Mouse (Mus musculus) kidney, postnatal 0 days (tissue): ENCODE data around the gene Plk5. TPM values are rescaled to one million over a fixed set of nuclear protein-coding genes. Genes with fewer than 3 reads are reported as not detected.

Experiments
- ATAC-seq: fragments of 200-750 bp; cut with Nextera tagmentation; replicated peaks from 2 replicates; pipeline ENCODE4 v1.8.0; 2017; ENCODE audit warnings: low read depth, moderate number of reproducible peaks, moderate TSS enrichment, moderate library complexity; ENCODE audit not compliant: low FRiP score
- DNase-seq: peaks from one replicate; pipeline ENCODE4 v3.0.0-alpha.2; 2016; ENCODE audit warnings: low spot score
- H3K27ac ChIP-seq: fragments of 300-500 bp; sonication (generic); 2 replicates; pipeline ENCODE4 v1.5.1; 2014; ENCODE audit warnings: mild to moderate bottlenecking
- H3K27me3 ChIP-seq: fragments of 300-500 bp; sonication (generic); 2 replicates; pipeline ENCODE4 v1.6.1; 2014; ENCODE audit warnings: low read length, mixed read lengths; ENCODE audit not compliant: insufficient read depth
- H3K36me3 ChIP-seq: fragments of 300-500 bp; sonication (generic); 2 replicates; pipeline ENCODE4 v1.6.1; 2014; ENCODE audit warnings: low read length, mixed read lengths; ENCODE audit not compliant: insufficient read depth
- H3K4me1 ChIP-seq: fragments of 300-500 bp; sonication (generic); replicated peaks from 2 replicates; pipeline ENCODE4 v1.6.1; 2014; ENCODE audit warnings: antibody characterized with exemption, low read length, mixed read lengths; ENCODE audit not compliant: insufficient read depth
- H3K4me2 ChIP-seq: fragments of 300-500 bp; sonication (generic); 2 replicates; pipeline ENCODE4 v1.6.1; 2014; ENCODE audit warnings: mild to moderate bottlenecking, low read length, moderate library complexity, mixed read lengths
- H3K4me3 ChIP-seq: fragments of 300-500 bp; sonication (generic); replicated peaks from 2 replicates; pipeline ENCODE4 v1.5.1; 2014; ENCODE audit warnings: low read depth, low read length
- H3K9ac ChIP-seq: fragments of 300-500 bp; sonication (generic); 2 replicates; pipeline ENCODE4 v1.6.1; 2014; ENCODE audit warnings: low read depth, low read length
- H3K9me3 ChIP-seq: fragments of 300-500 bp; sonication (generic); replicated peaks from 2 replicates; pipeline ENCODE4 v1.6.1; 2016; ENCODE audit warnings: low read length, inconsistent platforms, mixed read lengths
- CTCF ChIP-seq: IDR thresholded peaks from 2 replicates; pipeline ENCODE4 v1.5.1; 2016; ENCODE audit warnings: antibody characterized with exemption, low read depth, mild to moderate bottlenecking, moderate library complexity
- WGBS: fragments of 180-500 bp; shearing (Covaris S2); extraction: QIAGEN DNeasy Blood & Tissue Kit; methylation state at CpG from one replicate; pipeline ENCODE4 v1.1.7; 2014; 5-methylcytosine and 5-hydroxymethylcytosine counted together
- polyA plus RNA-seq: library from polyadenylated mRNA; unstranded; fragments of >200 nt; fragmentation: Nextera tagmentation; extraction: Ambion mirVana; gene quantifications from 2 replicates; pipeline ENCODE4 v1.2.1, GENCODE M21; 2015

Gene Plk5
- polyA plus RNA-seq, 1 experiment from 2014 or later, result 0.51 TPM

GRCm38 (mm10) chr10:80316359-80316781 lies 39.9 kb upstream of the Plk5 start:
- Histone ChIP-seq H3K9ac (no peak overlapping the region), H3K4me1 (peaks cover 7% of the 10 kb centered on the region), H3K9me3 (no peaks in the 10 kb centered on the region), H3K4me3 (no peak overlapping the region), H3K27me3 (peaks cover 29% of the 10 kb centered on the region; the same call in 1 of the 2 replicates), H3K4me2 (no peak overlapping the region), H3K36me3 (peaks cover 3% of the 10 kb centered on the region; the same call in 1 of the 2 replicates), H3K27ac (no peak overlapping the region)
- WGBS, result 21% methylated on average over 11 of the region's 11 CpGs
- no peak for TF ChIP-seq CTCF
- DNase-seq (no peak), ATAC-seq (no peak)

- H3K27ac ChIP-seq, result no peak overlapping the region
- ATAC-seq (no peak), DNase-seq (no peak)
- H3K9me3 ChIP-seq, result no peaks in the 10 kb centered on the region
- no peak overlapping the region for H3K9ac ChIP-seq
- H3K27me3 ChIP-seq, result peaks cover 26% of the 10 kb centered on the region; the same call in 1 of the 2 replicates
- H3K36me3 ChIP-seq, result peaks cover 3% of the 10 kb centered on the region; the same call in 1 of the 2 replicates
- H3K4me1 ChIP-seq, result peaks cover 7% of the 10 kb centered on the region
- no peak overlapping the region for H3K4me3 ChIP-seq
- no peak overlapping the region for H3K4me2 ChIP-seq
- WGBS, result 34% methylated on average over 9 of the region's 10 CpGs
- TF ChIP-seq CTCF, result no peak
Measured at GRCm38 (mm10) chr10:80317011-80317410, 39.2 kb upstream of the Plk5 start.

DNA sequence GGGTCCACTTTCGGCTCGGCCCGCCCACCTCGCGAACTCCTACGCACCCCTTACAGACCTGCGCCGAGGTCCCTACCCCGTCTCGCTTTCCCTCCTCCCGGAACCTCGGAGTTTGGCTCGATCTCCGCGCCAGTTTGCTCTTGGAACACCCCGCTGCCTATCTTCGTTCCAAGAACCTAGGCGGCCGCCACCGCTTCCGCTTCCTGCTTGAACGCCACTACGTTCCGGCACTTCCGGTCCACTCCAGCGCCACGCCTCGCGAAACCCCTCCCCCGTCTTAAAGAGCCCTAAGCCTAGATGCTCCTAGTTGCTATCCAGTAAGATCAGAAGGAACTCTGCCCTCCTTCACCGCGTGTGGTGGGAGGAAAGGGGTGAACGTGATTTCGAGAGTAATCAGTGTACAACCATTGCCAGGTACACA lies 35.9 kb upstream of the Plk5 start, which contains the start of gene 2310011J03Rik:
TSS of gene 2310011J03Rik (minus strand) at position 198 of the 421 bp plus-strand sequence.
- Histone ChIP-seq H3K36me3 (peaks cover 3% of the 10 kb centered on the region; the same call in 1 of the 2 replicates), H3K4me3 (peak within 1 kb of the TSS; percentile 73), H3K27me3 (peaks cover 14% of the 10 kb centered on the region; the same call in 1 of the 2 replicates), H3K4me2 (peak within 1 kb of the TSS; percentile 68), H3K9me3 (no peaks in the 10 kb centered on the region), H3K4me1 (peaks cover 20% of the 10 kb centered on the region), H3K27ac (peak within 1 kb of the TSS; percentile 76), H3K9ac (peak within 1 kb of the TSS; percentile 79)
- DNase-seq, result peak; percentile 98
- peak; percentile 23 for ATAC-seq
- no peak for TF ChIP-seq CTCF
- under 1% methylated on average over 34 of the region's 34 CpGs for WGBS

DNA sequence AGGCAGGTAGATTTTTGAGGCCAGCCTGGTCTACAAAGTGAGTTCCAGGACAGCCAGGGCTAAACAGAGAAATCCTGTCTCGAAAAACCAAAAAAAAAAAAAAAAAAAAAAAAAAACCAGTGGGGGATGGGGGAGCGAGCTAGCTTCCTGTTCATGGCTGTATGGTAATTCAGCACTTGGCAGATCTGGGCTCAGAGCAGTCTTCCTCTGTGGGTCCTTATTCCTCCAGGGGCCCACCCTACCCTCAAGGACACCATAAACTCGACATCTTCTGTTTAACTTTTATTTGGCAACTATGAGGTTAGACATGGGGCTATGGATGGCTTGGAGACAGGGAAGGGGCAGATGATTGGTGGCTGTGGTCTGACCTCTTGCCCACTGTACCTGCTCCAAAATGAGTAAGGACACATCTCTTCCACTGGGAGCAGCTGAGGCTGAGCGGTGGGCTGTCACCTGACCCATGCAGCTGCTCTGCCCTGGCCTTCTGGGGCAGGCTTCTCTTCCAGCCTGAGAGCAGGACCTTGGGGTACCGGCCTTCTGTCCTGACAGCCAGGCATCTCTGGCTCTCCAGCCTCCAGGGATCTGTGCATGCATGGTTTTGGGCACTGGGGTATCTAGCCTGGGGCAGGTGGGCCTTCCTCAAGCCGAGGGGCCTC lies 35.1 kb upstream of the Plk5 start:
- Histone ChIP-seq H3K9ac (no peak overlapping the region), H3K4me3 (no peak overlapping the region), H3K4me2 (no peak overlapping the region), H3K9me3 (no peaks in the 10 kb centered on the region), H3K27ac (no peak overlapping the region), H3K4me1 (peaks cover 20% of the 10 kb centered on the region), H3K27me3 (peaks cover 6% of the 10 kb centered on the region; the same call in 1 of the 2 replicates), H3K36me3 (peaks cover 3% of the 10 kb centered on the region; the same call in 1 of the 2 replicates)
- DNase-seq (no peak), ATAC-seq (no peak)
- 70% methylated on average over 6 of the region's 6 CpGs for WGBS
- no peak for TF ChIP-seq CTCF

DNA sequence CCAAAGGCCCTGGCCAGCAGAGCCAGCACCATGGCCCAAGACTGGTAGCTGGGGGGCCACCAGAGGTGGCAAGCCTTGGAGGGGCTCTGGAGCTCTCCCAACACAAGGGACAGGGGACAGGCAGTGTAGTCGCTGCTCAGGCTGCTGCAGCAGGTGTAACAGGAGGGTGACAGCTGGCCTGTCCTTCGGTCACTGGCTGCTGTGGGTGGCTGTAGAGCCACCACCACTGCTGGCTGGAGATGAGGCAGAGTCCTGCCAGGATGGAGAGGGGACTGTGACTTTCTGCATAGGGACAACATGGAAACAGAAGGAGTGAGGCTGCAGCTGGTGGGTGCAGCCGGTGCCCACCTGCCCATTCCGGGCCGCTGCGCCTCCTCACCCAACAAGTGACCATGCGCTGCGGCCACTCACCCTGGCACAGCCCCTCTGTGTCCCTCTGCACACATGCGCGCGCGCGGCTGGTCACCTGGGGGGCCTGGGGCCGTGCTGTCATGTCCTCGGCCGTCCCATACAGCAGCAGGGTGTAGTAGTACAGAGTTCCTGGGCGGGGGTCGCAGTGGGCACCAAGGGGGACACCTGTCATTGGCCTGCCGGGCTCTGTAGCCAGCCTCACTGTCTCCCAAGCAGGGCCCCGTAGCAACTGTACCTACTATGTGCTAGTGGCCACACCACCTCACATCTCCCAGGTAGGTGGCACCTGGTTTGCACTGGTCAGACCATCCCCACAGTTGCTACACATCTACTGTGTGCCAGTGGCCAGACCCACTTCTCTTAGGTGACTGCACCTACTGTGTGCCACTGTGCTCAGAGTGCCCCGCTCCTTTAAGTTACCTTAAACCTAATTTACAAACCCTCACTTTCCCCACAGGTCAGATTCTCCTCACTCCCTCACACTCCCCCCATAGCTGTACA lies 34.3 kb upstream of the Plk5 start:
- ATAC-seq (no peak), DNase-seq (no peak)
- H3K27ac ChIP-seq, result no peak overlapping the region
- H3K4me3 ChIP-seq, result no peak overlapping the region
- H3K4me1 ChIP-seq, result peaks cover 20% of the 10 kb centered on the region
- no peak for TF ChIP-seq CTCF
- 0 out of 2 replicates have a peak, but pooled peaks cover 1% of the 10 kb centered on the region for H3K27me3 ChIP-seq
- H3K36me3 ChIP-seq, result peaks cover 3% of the 10 kb centered on the region; the same call in 1 of the 2 replicates
- no peak overlapping the region for H3K9ac ChIP-seq
- H3K4me2 ChIP-seq, result 0 out of 2 replicates have a peak overlapping the region, but pooled peaks have one; percentile 95
- H3K9me3 ChIP-seq, result no peaks in the 10 kb centered on the region
- WGBS, result 90% methylated on average over 18 of the region's 21 CpGs

DNA sequence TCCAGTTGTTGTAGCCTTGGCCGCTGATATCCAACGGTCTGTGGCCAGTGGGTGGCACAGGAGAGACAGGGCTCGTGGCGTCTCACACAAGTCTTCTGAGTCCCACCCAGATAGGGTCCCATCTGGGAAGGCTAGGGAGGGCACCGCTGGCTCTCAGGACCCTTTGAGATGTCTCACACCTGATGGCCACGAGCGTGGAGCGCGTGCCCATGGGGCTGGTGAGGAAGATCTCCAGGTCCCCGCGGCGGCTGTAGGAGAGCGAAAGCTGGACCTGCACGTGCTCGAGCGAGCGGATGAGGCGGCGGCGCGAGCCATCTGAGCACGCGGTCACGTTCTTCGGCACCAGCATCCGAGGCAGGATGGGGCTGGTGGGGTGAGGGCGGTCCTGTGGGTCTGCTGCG lies 33.4 kb upstream of the Plk5 start:
- ATAC-seq (no peak), DNase-seq (peak; percentile 30)
- Histone ChIP-seq H3K27ac (no peak overlapping the region), H3K9me3 (no peaks in the 10 kb centered on the region), H3K4me1 (peaks cover 20% of the 10 kb centered on the region), H3K27me3 (no peaks in the 10 kb centered on the region), H3K4me3 (peak overlapping the region; percentile 56), H3K36me3 (peaks cover 1% of the 10 kb centered on the region; the same call in 1 of the 2 replicates), H3K4me2 (peak overlapping the region; percentile 95), H3K9ac (peak overlapping the region; percentile 63)
- WGBS, result 2% methylated on average over 27 of the region's 28 CpGs
- TF ChIP-seq CTCF, result no peak; the same call in 1 of the 2 replicates
